Mouse (Mus musculus) small intestine, adult 2 months (tissue): ENCODE measurements around the gene Plcg1. TPM values are rescaled to one million over a fixed set of nuclear protein-coding genes. Genes with fewer than 3 reads are reported as not detected.

Source experiments
- H3K27ac ChIP-seq: fragments of 200-500 bp; 2 replicates; pipeline ENCODE4 v1.5.1; 2012; ENCODE audit warnings: low read depth, low read length, control low read depth, inconsistent platforms; ENCODE audit not compliant: insufficient read depth
- H3K27me3 ChIP-seq: fragments of 200-500 bp; 2 replicates; pipeline ENCODE4 v1.6.1; 2012; ENCODE audit warnings: mild to moderate bottlenecking, moderate library complexity, low read length, inconsistent platforms; ENCODE audit not compliant: control insufficient read depth, insufficient read depth
- H3K36me3 ChIP-seq: fragments of 200-500 bp; 2 replicates; pipeline ENCODE4 v1.6.1; 2012; ENCODE audit warnings: mild to moderate bottlenecking, low read length, control low read depth, inconsistent platforms; ENCODE audit not compliant: control insufficient read depth, insufficient read depth
- H3K4me1 ChIP-seq: fragments of 200-500 bp; 2 replicates; pipeline ENCODE4 v1.6.1; 2012; ENCODE audit warnings: low read length, inconsistent platforms, mixed read lengths; ENCODE audit not compliant: control insufficient read depth, insufficient read depth, insufficient read length
- H3K4me3 ChIP-seq: fragments of 200-500 bp; 2 replicates; pipeline ENCODE4 v1.5.1; 2012; ENCODE audit warnings: low read depth, mild to moderate bottlenecking, control low read depth, inconsistent platforms, low read length, moderate library complexity
- CTCF ChIP-seq: fragments of 200-500 bp; IDR thresholded peaks from 2 replicates; pipeline ENCODE4 v1.5.1; 2012; ENCODE audit warnings: low read depth, mild to moderate bottlenecking, control low read depth, inconsistent platforms, low read length, moderate library complexity, mixed read lengths; ENCODE audit not compliant: insufficient replicate concordance, insufficient read length; ENCODE audit errors: extremely low read depth
- POLR2A ChIP-seq: fragments of 200-500 bp; IDR thresholded peaks from 2 replicates; pipeline ENCODE4 v1.6.1; 2012; ENCODE audit warnings: low read depth, mild to moderate bottlenecking, control low read depth, inconsistent platforms, low read length, moderate library complexity
- WGBS: fragments of 180-500 bp; shearing (Covaris S2); methylation state at CpG from one replicate; pipeline ENCODE4 v1.1.7; 2018; 5-methylcytosine and 5-hydroxymethylcytosine counted together
- polyA plus RNA-seq: library from polyadenylated mRNA; depleted of rRNA; stranded (reverse); fragments of >200 nt; gene quantifications from 2 replicates; pipeline ENCODE4 v1.2.3, GENCODE M21; 2012

Gene Plcg1
- polyA plus RNA-seq, 1 experiment, result 17.3 TPM

GRCm38 (mm10) chr2:160789046-160789445, 57.9 kb downstream of the Plcg1 start:
- Histone ChIP-seq H3K4me1 (peaks cover 4% of the 10 kb centered on the region; the same call in 1 of the 2 replicates), H3K27ac (no peak overlapping the region), H3K36me3 (no peaks in the 10 kb centered on the region), H3K27me3 (no peaks in the 10 kb centered on the region), H3K4me3 (no peak overlapping the region)
- 86% methylated on average over 1 of the region's 1 CpGs for WGBS
- no peak for TF ChIP-seq CTCF
- no peak for TF ChIP-seq POLR2A

- Histone ChIP-seq H3K36me3 (no peaks in the 10 kb centered on the region), H3K27me3 (no peaks in the 10 kb centered on the region), H3K27ac (no peak overlapping the region), H3K4me1 (peaks cover 4% of the 10 kb centered on the region; the same call in 1 of the 2 replicates), H3K4me3 (no peak overlapping the region)
- TF ChIP-seq POLR2A (no peak), CTCF (no peak)
Observed at GRCm38 (mm10) chr2:160789741-160790140, 58.6 kb downstream of the Plcg1 start.

- 79% methylated on average over 2 of the region's 2 CpGs for WGBS
- H3K4me3 ChIP-seq, result no peak overlapping the region
- H3K27ac ChIP-seq, result no peak overlapping the region
- no peaks in the 10 kb centered on the region for H3K36me3 ChIP-seq
- TF ChIP-seq CTCF (no peak), POLR2A (no peak)
- peaks cover 5% of the 10 kb centered on the region; the same call in 1 of the 2 replicates for H3K4me1 ChIP-seq
- H3K27me3 ChIP-seq, result no peaks in the 10 kb centered on the region
Observed at GRCm38 (mm10) chr2:160793117-160793516, 62.0 kb downstream of the Plcg1 start.

GRCm38 (mm10) chr2:160796973-160797372, 65.9 kb downstream of the Plcg1 start:
- Histone ChIP-seq H3K27me3 (no peaks in the 10 kb centered on the region), H3K4me1 (peaks cover 3% of the 10 kb centered on the region; the same call in 1 of the 2 replicates), H3K4me3 (no peak overlapping the region), H3K36me3 (no peaks in the 10 kb centered on the region), H3K27ac (no peak overlapping the region)
- TF ChIP-seq POLR2A (no peak), CTCF (no peak)
- 18% methylated on average over 2 of the region's 2 CpGs for WGBS

- no peak for TF ChIP-seq POLR2A
- TF ChIP-seq CTCF, result no peak
- H3K36me3 ChIP-seq, result no peaks in the 10 kb centered on the region
- no peaks in the 10 kb centered on the region for H3K27me3 ChIP-seq
- no peak overlapping the region for H3K4me3 ChIP-seq
- WGBS, result 40% methylated on average over 1 of the region's 1 CpGs
- H3K27ac ChIP-seq, result no peak overlapping the region
- H3K4me1 ChIP-seq, result peaks cover 3% of the 10 kb centered on the region; the same call in 1 of the 2 replicates
Observed at GRCm38 (mm10) chr2:160798206-160798605, 67.1 kb downstream of the Plcg1 start.

GRCm38 (mm10) chr2:160800967-160801366, 69.9 kb downstream of the Plcg1 start:
- Histone ChIP-seq H3K27ac (no peak overlapping the region), H3K27me3 (no peaks in the 10 kb centered on the region), H3K36me3 (no peaks in the 10 kb centered on the region), H3K4me1 (peaks cover 3% of the 10 kb centered on the region; the same call in 1 of the 2 replicates), H3K4me3 (no peak overlapping the region)
- TF ChIP-seq POLR2A, result no peak
- TF ChIP-seq CTCF, result no peak
- WGBS, result 98% methylated on average over 1 of the region's 1 CpGs

GRCm38 (mm10) chr2:160802326-160802725, 71.2 kb downstream of the Plcg1 start:
- TF ChIP-seq POLR2A (no peak), CTCF (no peak)
- H3K27me3 ChIP-seq, result no peaks in the 10 kb centered on the region
- 90% methylated on average over 3 of the region's 3 CpGs for WGBS
- H3K27ac ChIP-seq, result no peak overlapping the region
- H3K36me3 ChIP-seq, result no peaks in the 10 kb centered on the region
- H3K4me3 ChIP-seq, result no peak overlapping the region
- H3K4me1 ChIP-seq, result peaks cover 3% of the 10 kb centered on the region; the same call in 1 of the 2 replicates
